Mouse (Mus musculus): Measurements from ENCODE around the gene H6pd. TPM values are rescaled to one million over a fixed set of nuclear protein-coding genes. Genes with fewer than 3 reads are reported as not detected.

The H6pd gene
- polyA plus RNA-seq (2012; fragmentation: generic; extraction: Trizol): 14.9 TPM
- long read RNA-seq, experiment 1, full-length matches to known transcripts: 2 of 6 reads
- long read RNA-seq, experiment 1, partial matches to known transcripts: 1 of 6 reads
- long read RNA-seq, experiment 1, other reads (novel, unspliced or antisense): 3 of 6 reads
- long read RNA-seq, experiment 2, full-length matches to known transcripts: 74 of 83 reads
- long read RNA-seq, experiment 2, partial matches to known transcripts: 3 of 83 reads
- long read RNA-seq, experiment 2, other reads (novel, unspliced or antisense): 6 of 83 reads

- H3ac ChIP-seq (ENCODE audit: control insufficient read depth, insufficient read length, low read depth): peak within 1 kb of the TSS; percentile 86
- H3K27me3 ChIP-seq (ENCODE audit: control insufficient read depth, insufficient read depth, insufficient read length): no peaks in the 10 kb centered on the region
- peaks cover 17% of the 10 kb centered on the region for H3K79me3 ChIP-seq (ENCODE audit: low read depth)
- no peaks in the 10 kb centered on the region for H3K36me3 ChIP-seq (ENCODE audit: control insufficient read depth, insufficient read depth)
- TF ChIP-seq CEBPB (IDR thresholded peaks at IDR 0.05; ENCODE audit: low read depth) (peak; percentile 52), MYOG (IDR thresholded peaks at IDR 0.05; ENCODE audit: control insufficient read depth, extremely low read depth, insufficient read length) (no peak), USF1 (IDR thresholded peaks at IDR 0.05; ENCODE audit: low read depth) (no peak), MYOD1 (IDR thresholded peaks at IDR 0.05; ENCODE audit: control insufficient read depth, insufficient read length, low read depth) (peak; percentile 5)
- peak within 1 kb of the TSS; percentile 46 for H3K4me3 ChIP-seq (ENCODE audit: insufficient read depth, poor library complexity, severe bottlenecking)
- H3K79me2 ChIP-seq (ENCODE audit: control insufficient read depth, insufficient read depth): peaks cover 36% of the 10 kb centered on the region
Observed at GRCm38 (mm10) chr4:150008853-150009586, at the start of gene H6pd. TSS of gene H6pd (minus strand) at chr4:150009023.

DNA sequence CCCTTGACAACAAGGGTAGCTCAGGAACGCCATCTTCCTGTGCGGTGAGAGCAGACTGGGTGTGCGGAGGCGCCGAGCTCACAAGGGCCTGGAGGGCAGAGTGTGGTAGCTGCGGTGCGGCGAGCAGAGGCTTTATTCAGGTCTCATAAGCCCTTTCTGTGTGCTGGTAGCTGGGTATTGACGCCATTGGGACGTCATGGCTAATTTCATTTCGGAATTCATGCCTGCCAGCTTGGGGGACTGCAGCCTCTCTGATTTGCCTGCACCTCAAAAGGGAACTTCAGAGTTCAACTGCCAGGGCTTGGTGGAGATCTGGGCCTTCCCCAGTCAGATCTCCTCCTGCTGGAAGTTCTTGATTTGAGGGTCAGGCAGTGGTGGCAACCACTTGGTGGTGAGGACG lies 48.9 kb upstream of the H6pd start:
- Histone ChIP-seq H3K27me3 (ENCODE audit: control insufficient read depth, insufficient read depth, insufficient read length) (no peaks in the 10 kb centered on the region), H3K79me2 (ENCODE audit: control insufficient read depth, insufficient read depth) (peaks cover 94% of the 10 kb centered on the region), H3K79me3 (ENCODE audit: low read depth) (peaks cover 67% of the 10 kb centered on the region), H3K36me3 (ENCODE audit: control insufficient read depth, insufficient read depth) (peaks cover 62% of the 10 kb centered on the region), H3ac (ENCODE audit: control insufficient read depth, insufficient read length, low read depth) (no peak overlapping the region), H3K4me3 (ENCODE audit: insufficient read depth, poor library complexity, severe bottlenecking) (no peak overlapping the region)
- TF ChIP-seq MYOD1 (IDR thresholded peaks at IDR 0.05; ENCODE audit: control insufficient read depth, insufficient read length, low read depth): no peak
- TF ChIP-seq FOSL1 (IDR thresholded peaks at IDR 0.05; ENCODE audit: insufficient read depth, low read length, poor library complexity, severe bottlenecking): no peak
- no peak for TF ChIP-seq USF1 (IDR thresholded peaks at IDR 0.05; ENCODE audit: low read depth)
- no peak for TF ChIP-seq MYOG (IDR thresholded peaks at IDR 0.05; ENCODE audit: control insufficient read depth, extremely low read depth, insufficient read length)
- no peak for TF ChIP-seq CTCF (IDR thresholded peaks at IDR 0.05; ENCODE audit: control insufficient read depth, insufficient read depth, insufficient read length)
- no peak for TF ChIP-seq MAX (IDR thresholded peaks at IDR 0.05)
- TF ChIP-seq CEBPB (IDR thresholded peaks at IDR 0.05; ENCODE audit: low read depth): no peak

GRCm38 (mm10) chr4:150056171-150056570 lies 47.3 kb upstream of the H6pd start:
- Histone ChIP-seq H3K79me3 (ENCODE audit: low read depth) (peaks cover 73% of the 10 kb centered on the region), H3K4me3 (ENCODE audit: insufficient read depth, poor library complexity, severe bottlenecking) (no peak overlapping the region), H3K27me3 (ENCODE audit: control insufficient read depth, insufficient read depth, insufficient read length) (no peaks in the 10 kb centered on the region), H3K79me2 (ENCODE audit: control insufficient read depth, insufficient read depth) (peaks cover 94% of the 10 kb centered on the region), H3K36me3 (ENCODE audit: control insufficient read depth, insufficient read depth) (peaks cover 60% of the 10 kb centered on the region), H3ac (ENCODE audit: control insufficient read depth, insufficient read length, low read depth) (no peak overlapping the region)
- TF ChIP-seq USF1 (IDR thresholded peaks at IDR 0.05; ENCODE audit: low read depth): no peak
- no peak for TF ChIP-seq CTCF (IDR thresholded peaks at IDR 0.05; ENCODE audit: control insufficient read depth, insufficient read depth, insufficient read length)

DNA sequence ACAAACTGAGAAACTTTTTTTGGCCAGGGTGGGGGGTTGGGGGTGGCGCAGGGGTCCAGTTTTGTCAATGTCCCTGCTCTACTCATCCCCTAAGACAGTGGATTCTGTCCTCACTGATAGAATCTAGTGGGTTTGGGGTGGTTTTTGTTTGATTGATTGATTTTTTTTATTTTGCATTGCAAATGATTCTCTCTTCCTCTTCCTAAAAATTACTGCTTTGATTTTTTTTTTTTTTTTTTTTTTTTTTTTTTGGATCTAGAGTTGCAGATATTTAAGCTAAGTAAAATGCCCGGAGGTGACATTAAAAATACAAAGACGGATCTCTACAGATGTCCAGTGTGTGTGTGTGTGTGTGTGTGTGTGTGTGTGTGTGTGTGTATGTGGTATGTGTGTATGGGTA lies 43.6 kb upstream of the H6pd start:
- Histone ChIP-seq H3K4me3 (ENCODE audit: insufficient read depth, poor library complexity, severe bottlenecking) (no peak overlapping the region), H3K79me3 (ENCODE audit: low read depth) (peaks cover 84% of the 10 kb centered on the region), H3K27me3 (ENCODE audit: control insufficient read depth, insufficient read depth, insufficient read length) (no peaks in the 10 kb centered on the region), H3ac (ENCODE audit: control insufficient read depth, insufficient read length, low read depth) (no peak overlapping the region), H3K36me3 (ENCODE audit: control insufficient read depth, insufficient read depth) (peaks cover 56% of the 10 kb centered on the region), H3K79me2 (ENCODE audit: control insufficient read depth, insufficient read depth) (peaks cover 97% of the 10 kb centered on the region)
- TF ChIP-seq FOSL1 (IDR thresholded peaks at IDR 0.05; ENCODE audit: insufficient read depth, low read length, poor library complexity, severe bottlenecking) (no peak), MYOD1 (IDR thresholded peaks at IDR 0.05; ENCODE audit: control insufficient read depth, insufficient read length, low read depth) (no peak), CTCF (IDR thresholded peaks at IDR 0.05; ENCODE audit: control insufficient read depth, insufficient read depth, insufficient read length) (no peak), MAX (IDR thresholded peaks at IDR 0.05) (no peak), USF1 (IDR thresholded peaks at IDR 0.05; ENCODE audit: low read depth) (no peak), CEBPB (IDR thresholded peaks at IDR 0.05; ENCODE audit: low read depth) (no peak), MYOG (IDR thresholded peaks at IDR 0.05; ENCODE audit: control insufficient read depth, extremely low read depth, insufficient read length) (no peak)

DNA sequence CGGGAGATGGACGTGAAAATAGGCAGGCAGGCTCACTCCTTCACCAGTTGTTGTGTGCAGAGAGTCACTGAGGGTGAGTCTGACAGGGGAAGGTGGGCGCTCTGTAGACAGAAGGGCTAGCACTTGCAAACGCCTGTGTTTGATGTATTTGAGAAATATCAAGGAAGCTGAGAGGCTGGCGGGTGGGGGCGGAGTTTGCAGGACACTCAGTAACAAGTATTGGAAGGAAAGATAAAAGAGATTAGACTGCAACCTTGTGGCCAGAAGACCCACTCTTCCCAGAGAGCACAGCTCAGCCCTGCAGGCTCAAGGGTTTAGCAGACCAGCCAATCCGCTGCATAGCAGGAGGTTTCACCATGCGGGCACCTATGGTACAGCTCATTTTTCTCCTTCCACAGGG lies 42.7 kb upstream of the H6pd start:
- H3K27me3 ChIP-seq (ENCODE audit: control insufficient read depth, insufficient read depth, insufficient read length): no peaks in the 10 kb centered on the region
- TF ChIP-seq CEBPB (IDR thresholded peaks at IDR 0.05; ENCODE audit: low read depth) (no peak), MAX (IDR thresholded peaks at IDR 0.05) (no peak), MYOD1 (IDR thresholded peaks at IDR 0.05; ENCODE audit: control insufficient read depth, insufficient read length, low read depth) (no peak), CTCF (IDR thresholded peaks at IDR 0.05; ENCODE audit: control insufficient read depth, insufficient read depth, insufficient read length) (no peak), MYOG (IDR thresholded peaks at IDR 0.05; ENCODE audit: control insufficient read depth, extremely low read depth, insufficient read length) (no peak), USF1 (IDR thresholded peaks at IDR 0.05; ENCODE audit: low read depth) (no peak), FOSL1 (IDR thresholded peaks at IDR 0.05; ENCODE audit: insufficient read depth, low read length, poor library complexity, severe bottlenecking) (no peak)
- no peak overlapping the region for H3ac ChIP-seq (ENCODE audit: control insufficient read depth, insufficient read length, low read depth)
- H3K36me3 ChIP-seq (ENCODE audit: control insufficient read depth, insufficient read depth): peaks cover 47% of the 10 kb centered on the region
- peaks cover 88% of the 10 kb centered on the region for H3K79me2 ChIP-seq (ENCODE audit: control insufficient read depth, insufficient read depth)
- peaks cover 78% of the 10 kb centered on the region for H3K79me3 ChIP-seq (ENCODE audit: low read depth)
- H3K4me3 ChIP-seq (ENCODE audit: insufficient read depth, poor library complexity, severe bottlenecking): no peak overlapping the region
